Mouse (Mus musculus) thymus, postnatal 10 days (tissue): ENCODE results near the gene Nyx.

Source experiments
- DNase-seq, 2 experiments: peaks; one replicate each; pipeline ENCODE4 v3.0.0; 2021; ENCODE audit warnings: low spot score in 2 of 2

The Nyx gene

GRCm38 (mm10) chrX:13492922-13493321 is 27.0 kb downstream of the Nyx start:
- no peak for DNase-seq

GRCm38 (mm10) chrX:13494892-13495703 is 29.2 kb downstream of the Nyx start:
- no peak for DNase-seq

DNA sequence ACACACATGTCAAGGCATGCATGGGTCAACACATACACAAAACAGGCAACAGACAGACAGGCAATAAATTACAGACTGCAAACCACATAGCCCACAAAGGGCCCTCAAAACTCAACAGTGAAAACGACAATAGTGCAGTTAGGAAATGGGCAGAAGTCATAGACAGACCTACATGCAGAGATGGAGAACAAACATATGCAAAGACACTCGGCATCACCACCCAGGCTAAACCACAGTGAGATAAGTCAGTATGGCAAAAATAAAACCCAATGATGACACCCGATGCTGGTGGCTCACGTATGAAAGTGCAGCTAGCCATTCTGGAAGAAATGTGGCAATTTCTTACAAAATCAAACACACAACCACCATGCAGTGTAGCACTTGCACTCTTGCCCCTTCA is 34.4 kb downstream of the Nyx start:
- no peak for DNase-seq

DNA sequence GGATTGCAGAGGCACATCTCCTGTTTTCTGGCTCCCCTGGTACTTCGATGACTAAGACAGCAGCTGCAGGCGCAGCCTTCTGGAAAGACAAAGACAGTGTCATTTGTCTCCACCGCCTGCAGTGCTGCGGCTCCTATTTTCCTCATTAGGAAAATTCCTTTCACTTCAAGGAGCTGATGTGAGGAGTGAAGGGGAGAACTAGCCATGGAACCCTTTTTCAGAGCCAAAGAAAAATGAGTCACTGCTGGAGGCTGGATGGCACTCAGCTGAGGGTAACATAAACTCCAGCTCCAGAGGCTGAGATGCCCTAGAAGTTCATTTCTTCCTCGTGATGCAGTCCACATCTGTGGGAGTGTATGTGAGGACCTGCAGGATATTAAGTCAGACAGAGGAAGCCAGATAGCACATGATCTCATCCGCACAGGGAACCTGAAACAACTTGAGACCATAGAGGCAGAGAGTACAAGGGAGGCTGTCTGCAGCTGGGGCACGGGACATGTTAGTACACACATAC is 37.0 kb downstream of the Nyx start:
- no peak for DNase-seq

DNA sequence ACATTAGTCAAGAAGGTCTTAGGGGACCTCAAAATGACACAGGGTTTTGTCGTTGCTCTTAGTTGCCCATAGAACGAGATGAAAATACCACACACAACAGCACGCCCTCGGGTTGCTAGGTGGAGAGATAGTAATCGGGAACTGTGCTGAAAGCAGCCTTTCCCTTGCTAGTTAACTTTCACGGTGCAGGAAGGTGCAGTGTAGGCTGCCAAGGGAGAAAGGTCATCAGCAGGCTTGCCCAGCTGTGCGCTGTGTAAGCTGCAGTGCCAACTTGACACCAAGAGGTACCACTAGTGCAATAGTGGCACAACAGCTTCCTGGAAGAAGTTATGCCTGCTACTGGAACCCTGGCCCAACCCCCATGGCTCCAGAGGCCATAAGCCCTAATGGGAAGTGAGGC is 38.5 kb downstream of the Nyx start:
- no peak for DNase-seq

- no peak for DNase-seq
Observed at GRCm38 (mm10) chrX:13506376-13506775, 40.5 kb downstream of the Nyx start.

GRCm38 (mm10) chrX:13513127-13513526 is 47.2 kb downstream of the Nyx start:
- DNase-seq: peak in 1 of 2 experiments; percentile 27

DNA sequence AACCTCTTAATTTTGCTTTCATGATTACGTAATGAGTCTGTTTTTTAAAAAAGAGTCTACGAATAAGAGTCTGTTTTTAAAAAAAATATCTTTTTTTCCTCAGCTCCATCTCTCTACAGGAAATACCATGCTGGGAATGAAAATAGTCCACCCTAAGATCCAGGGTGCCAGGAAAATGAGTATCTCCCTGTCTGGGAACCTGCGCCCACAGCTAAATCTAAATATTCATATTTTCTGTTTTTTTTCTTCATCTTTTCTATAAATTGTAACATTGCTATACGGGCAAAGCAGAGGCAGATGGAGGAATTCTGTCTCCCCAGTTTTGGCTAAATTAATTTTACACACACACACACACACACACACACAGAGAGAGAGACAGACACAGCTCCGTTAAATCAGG is 48.0 kb downstream of the Nyx start:
- no peak for DNase-seq

GRCm38 (mm10) chrX:13516451-13516850 is 50.5 kb downstream of the Nyx start:
- DNase-seq: peak; percentile 31 to 41

GRCm38 (mm10) chrX:13518019-13518418 is 52.1 kb downstream of the Nyx start:
- DNase-seq: no peak

DNA sequence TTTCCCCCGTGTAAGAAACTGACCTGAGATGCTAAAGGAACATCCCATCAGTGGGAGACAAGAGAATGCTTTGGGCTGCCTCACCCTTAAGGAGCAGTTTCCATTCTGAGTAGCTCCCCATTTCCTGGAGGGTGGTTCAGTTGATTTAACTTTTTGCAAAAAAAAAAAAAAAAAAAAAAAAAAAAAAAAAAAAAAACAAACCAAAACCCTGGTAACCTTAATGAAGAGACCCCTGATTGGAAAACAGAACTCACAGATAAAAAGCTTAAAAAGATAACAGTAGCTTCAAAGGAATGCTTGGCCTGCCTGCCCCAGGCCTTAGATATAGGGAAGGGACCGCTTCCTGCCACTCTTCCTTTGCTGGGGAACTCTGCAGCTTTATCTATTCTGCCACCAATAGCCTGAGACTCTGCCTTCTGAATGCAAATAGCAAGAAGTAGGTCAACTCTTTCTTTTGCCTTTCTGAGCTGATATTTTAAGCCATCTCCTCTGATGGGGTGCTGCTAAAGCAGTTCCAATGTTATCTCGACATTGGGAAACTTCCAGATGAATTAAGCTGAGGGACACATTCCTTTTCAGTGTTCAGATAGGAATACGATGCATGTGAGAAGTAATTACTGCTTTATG is 53.0 kb downstream of the Nyx start:
- no peak for DNase-seq

GRCm38 (mm10) chrX:13519408-13519783 is 53.5 kb downstream of the Nyx start:
- no peak for DNase-seq

DNA sequence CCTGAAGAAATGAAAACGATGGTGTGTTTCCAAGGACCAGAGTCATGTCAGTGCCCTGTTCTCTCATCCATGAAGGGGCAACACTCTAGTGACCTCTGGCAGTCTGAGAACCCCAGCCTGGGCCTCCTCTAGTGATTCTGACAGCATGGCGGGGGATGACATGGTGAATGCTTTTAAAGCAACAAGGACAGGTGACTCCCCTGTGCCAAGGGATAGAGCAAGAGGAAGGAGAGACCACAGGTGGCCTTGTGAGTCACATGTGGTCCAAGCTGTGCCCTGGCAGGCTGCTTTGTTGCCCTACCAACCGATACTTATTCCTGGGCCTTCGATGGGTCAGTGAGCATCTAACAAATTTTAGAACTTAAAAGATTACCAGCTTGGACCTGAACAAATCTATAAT is 54.7 kb downstream of the Nyx start:
- DNase-seq: no peak

DNA sequence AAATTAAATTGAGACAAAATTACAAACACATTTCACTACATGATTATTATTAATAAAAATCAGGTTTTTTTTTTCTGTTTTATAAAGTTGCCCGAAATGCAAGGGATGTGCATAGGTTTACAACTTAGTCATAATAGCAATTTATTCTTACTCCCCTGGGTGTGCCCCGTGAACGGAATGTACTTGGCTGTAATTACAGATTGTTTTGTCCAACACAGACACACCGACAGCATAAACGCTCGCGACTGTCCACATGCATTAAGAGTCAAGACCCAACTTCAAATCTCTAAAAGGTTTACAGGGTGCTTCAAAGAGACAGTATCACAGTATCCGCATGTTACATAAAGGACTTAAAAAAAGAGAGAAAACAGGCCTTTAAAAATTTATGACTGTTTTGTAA is 55.4 kb downstream of the Nyx start:
- DNase-seq: no peak
